Mouse (Mus musculus): ENCODE measurements at regions not wholly inside any gene's neighbourhood (a gene's known extent, or its start where the extent isn't known, plus 50 kb on each side); places are given as distances from the start of the nearest gene placed in this dataset.

DNA sequence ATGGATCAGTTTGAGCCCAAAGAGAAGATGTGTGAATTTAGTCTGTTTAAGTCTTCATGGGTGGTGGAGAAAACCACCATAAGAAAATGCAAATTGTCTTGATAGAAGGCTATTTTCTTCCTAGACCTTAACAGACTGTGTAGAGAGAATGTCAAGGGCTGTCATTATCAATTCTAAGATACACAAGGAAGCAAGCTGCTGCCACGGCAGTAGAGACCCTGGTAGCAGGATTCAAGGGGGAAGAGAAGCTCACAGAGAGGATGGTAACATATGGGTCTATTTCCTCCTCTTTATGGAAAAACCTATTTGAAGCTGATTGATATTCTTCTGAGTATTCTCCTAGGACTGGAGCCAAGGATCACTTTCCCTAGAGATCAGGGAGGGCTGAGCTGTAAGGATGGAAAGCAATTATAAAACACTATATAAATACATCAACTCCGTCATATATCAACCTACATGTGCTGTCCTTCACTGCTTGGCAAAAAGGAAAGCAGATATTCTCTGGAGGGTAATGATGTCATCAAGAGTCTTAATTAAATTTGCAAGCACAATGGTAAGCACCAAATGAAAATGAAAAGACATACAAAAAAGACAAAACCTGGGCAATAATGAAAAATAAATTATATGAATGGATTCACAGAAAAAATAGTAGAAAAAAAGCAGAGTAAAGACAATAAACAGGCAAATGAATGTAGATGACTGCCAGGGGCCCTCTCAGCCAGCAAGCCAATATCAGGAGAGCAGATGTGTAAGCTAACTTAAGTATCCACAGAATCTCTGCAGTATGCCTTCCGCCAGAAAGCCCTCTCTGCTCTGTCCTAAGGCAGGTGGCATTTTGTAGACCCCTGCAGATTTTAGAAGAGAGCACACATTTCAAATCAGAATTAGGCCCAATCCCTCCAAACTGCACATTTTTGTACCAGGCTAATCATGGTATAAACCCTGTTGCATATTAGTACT is 69.4 kb downstream of the Npy2r start:
- H3K9ac ChIP-seq (replicated peaks) = no peak overlapping the region
- H3K4me2 ChIP-seq (replicated peaks) = no peak overlapping the region
- ATAC-seq = 0 out of 2 replicates have a peak, but pooled peaks have one; percentile 40
- H3K27me3 ChIP-seq = no peaks in the 10 kb centered on the region
- 59% methylated on average over 3 of the region's 3 CpGs for WGBS
- H3K9me3 ChIP-seq = no peaks in the 10 kb centered on the region
- H3K4me1 ChIP-seq (replicated peaks) = 0 out of 2 replicates have a peak, but pooled peaks cover 2% of the 10 kb centered on the region
- H3K36me3 ChIP-seq = no peaks in the 10 kb centered on the region
- H3K4me3 ChIP-seq (replicated peaks) = no peak overlapping the region
- no peak overlapping the region for H3K27ac ChIP-seq

Measured in midbrain, embryonic 13.5 days (tissue).